Mouse (Mus musculus): ENCODE measurements around the gene Stt3a. TPM values are rescaled to one million over a fixed set of nuclear protein-coding genes. Genes with fewer than 3 reads are reported as not detected.

The Stt3a gene
- total RNA-seq, 2 experiments from 2014 or later, result 210 to 266 TPM

- peak; percentile 89 to 94 for DNase-seq (ENCODE audit: low spot score in 2 of 2)
Observed at GRCm38 (mm10) chr9:36726131-36727033, 41.1 kb downstream of the Stt3a start.

GRCm38 (mm10) chr9:36716624-36717023 is 50.9 kb downstream of the Stt3a start:
- DNase-seq (ENCODE audit: low spot score in 2 of 2), result no peak

- no peak for DNase-seq (ENCODE audit: low spot score in 2 of 2)
Observed at GRCm38 (mm10) chr9:36707304-36707703, 60.2 kb downstream of the Stt3a start.

GRCm38 (mm10) chr9:36705923-36706322 is 61.6 kb downstream of the Stt3a start:
- DNase-seq (ENCODE audit: low spot score in 2 of 2), result no peak

GRCm38 (mm10) chr9:36694276-36694675 is 73.2 kb downstream of the Stt3a start:
- DNase-seq (ENCODE audit: low spot score in 2 of 2), result no peak

- DNase-seq (ENCODE audit: low spot score in 2 of 2), result no peak
Observed at GRCm38 (mm10) chr9:36692920-36693319, 74.6 kb downstream of the Stt3a start, which contains the start of gene Acrv1. TSS of gene Acrv1 (plus strand) at chr9:36693220.

GRCm38 (mm10) chr9:36687329-36687728 is 80.2 kb downstream of the Stt3a start:
- DNase-seq (ENCODE audit: low spot score in 2 of 2), result no peak

GRCm38 (mm10) chr9:36681424-36681823 is 86.1 kb downstream of the Stt3a start:
- DNase-seq (ENCODE audit: low spot score in 2 of 2), result no peak

Other genes with a start within 250 kb of the Stt3a start
- not detected for gene Gm5615, start 225.7 kb downstream of the Stt3a start, total RNA-seq (2021)
- not detected for gene Gm17689, start 185.0 kb downstream of the Stt3a start, total RNA-seq (2021)
- not detected for gene A630095E13Rik, start 124.3 kb downstream of the Stt3a start, total RNA-seq (2021)
- not detected for gene Acrv1, start 74.5 kb downstream of the Stt3a start, total RNA-seq (2021)
- 1 to 10 TPM; 1.6 to 2.6 TPM for gene Chek1, start 40.6 kb downstream of the Stt3a start, total RNA-seq (2021)
- 100 to 1,000 TPM; 118 to 130 TPM for gene Ei24, start 29.7 kb upstream of the Stt3a start, total RNA-seq (2021)
- 1 to 10 TPM; 4.0 to 5.9 TPM for gene Fez1, start 54.2 kb upstream of the Stt3a start, total RNA-seq (2021)

Data from adrenal gland, adult 18-20 months (tissue).